Mouse (Mus musculus): ENCODE results near the gene Ciita. TPM values are rescaled to one million over a fixed set of nuclear protein-coding genes. Genes with fewer than 3 reads are reported as not detected.

The Ciita gene
- polyA plus RNA-seq, 1 experiment from 2014 or later: 0.35 TPM

GRCm38 (mm10) chr16:10460188-10460587 is 19.7 kb upstream of the Ciita start:
- no peak overlapping the region for H3K4me2 ChIP-seq (ENCODE audit: low read length)
- no peaks in the 10 kb centered on the region for H3K4me1 ChIP-seq (replicated peaks; ENCODE audit: control insufficient read depth, insufficient read depth, low read length)
- no peak overlapping the region for H3K9ac ChIP-seq (ENCODE audit: low read length)
- no peaks in the 10 kb centered on the region for H3K9me3 ChIP-seq (ENCODE audit: control insufficient read depth, low read length)
- WGBS: 75% methylated on average over 2 of the region's 2 CpGs
- no peaks in the 10 kb centered on the region for H3K27me3 ChIP-seq (replicated peaks; ENCODE audit: control insufficient read depth, insufficient read depth, low read length)
- H3K36me3 ChIP-seq (ENCODE audit: control insufficient read depth, insufficient read depth, low read length): no peaks in the 10 kb centered on the region
- H3K4me3 ChIP-seq (ENCODE audit: low read depth, low read length): no peak overlapping the region
- no peak for DNase-seq (ENCODE audit: low spot score)
- no peak for ATAC-seq (replicated peaks; ENCODE audit: low FRiP score, low TSS enrichment, low read depth)
- no peak overlapping the region for H3K27ac ChIP-seq (ENCODE audit: low read depth)

- no peak for DNase-seq (ENCODE audit: low spot score)
- Histone ChIP-seq H3K27me3 (replicated peaks; ENCODE audit: control insufficient read depth, insufficient read depth, low read length) (no peaks in the 10 kb centered on the region), H3K4me1 (replicated peaks; ENCODE audit: control insufficient read depth, insufficient read depth, low read length) (no peaks in the 10 kb centered on the region), H3K4me2 (ENCODE audit: low read length) (no peak overlapping the region), H3K9ac (ENCODE audit: low read length) (no peak overlapping the region), H3K4me3 (ENCODE audit: low read depth, low read length) (no peak overlapping the region), H3K27ac (ENCODE audit: low read depth) (no peak overlapping the region), H3K36me3 (ENCODE audit: control insufficient read depth, insufficient read depth, low read length) (no peaks in the 10 kb centered on the region), H3K9me3 (ENCODE audit: control insufficient read depth, low read length) (no peaks in the 10 kb centered on the region)
- WGBS: 87% methylated on average over 2 of the region's 2 CpGs
- ATAC-seq (replicated peaks; ENCODE audit: low FRiP score, low TSS enrichment, low read depth): no peak
Observed at GRCm38 (mm10) chr16:10461178-10461577, 18.7 kb upstream of the Ciita start.

DNA sequence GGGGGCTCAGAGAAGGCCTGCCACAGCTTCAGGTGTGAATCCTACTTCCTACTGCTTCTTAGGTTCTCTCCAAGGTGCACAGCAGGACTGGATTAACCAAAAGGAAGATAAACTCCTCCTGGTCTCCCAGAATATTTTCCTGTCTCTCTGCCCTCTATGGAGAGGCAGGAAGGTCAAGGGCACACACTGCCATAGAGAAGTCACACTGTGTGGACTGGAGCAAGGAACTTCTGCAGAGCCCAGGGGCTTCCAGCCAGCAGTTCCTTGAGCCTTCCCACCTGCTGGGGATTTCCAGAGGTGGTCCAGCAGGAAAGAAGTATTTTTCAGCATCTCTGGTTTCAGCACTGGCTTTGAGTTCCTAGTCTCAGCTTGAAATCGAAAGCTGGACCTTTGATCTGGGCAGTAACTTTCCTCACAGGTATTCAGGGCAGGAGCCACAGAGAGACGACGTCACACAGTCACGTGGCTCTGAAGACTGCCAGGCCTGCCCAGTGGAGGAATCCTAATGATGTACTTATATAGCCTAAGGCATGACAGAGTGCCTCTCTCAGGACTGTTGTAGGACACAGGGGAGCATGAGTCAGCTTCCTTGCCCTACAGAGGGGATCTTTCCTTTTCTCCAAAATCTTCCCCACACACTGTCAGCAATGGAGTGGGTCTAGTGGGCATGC is 14.7 kb upstream of the Ciita start:
- Histone ChIP-seq H3K27me3 (replicated peaks; ENCODE audit: control insufficient read depth, insufficient read depth, low read length) (no peaks in the 10 kb centered on the region), H3K27ac (ENCODE audit: low read depth) (no peak overlapping the region), H3K36me3 (ENCODE audit: control insufficient read depth, insufficient read depth, low read length) (no peaks in the 10 kb centered on the region), H3K9me3 (ENCODE audit: control insufficient read depth, low read length) (no peaks in the 10 kb centered on the region), H3K4me3 (ENCODE audit: low read depth, low read length) (no peak overlapping the region), H3K9ac (ENCODE audit: low read length) (no peak overlapping the region), H3K4me2 (ENCODE audit: low read length) (no peak overlapping the region), H3K4me1 (replicated peaks; ENCODE audit: control insufficient read depth, insufficient read depth, low read length) (no peaks in the 10 kb centered on the region)
- DNase-seq (ENCODE audit: low spot score): no peak
- WGBS: 23% methylated on average over 4 of the region's 4 CpGs
- ATAC-seq (replicated peaks; ENCODE audit: low FRiP score, low TSS enrichment, low read depth): 0 out of 2 replicates have a peak, but pooled peaks have one; percentile 53

GRCm38 (mm10) chr16:10467391-10468107 is 12.3 kb upstream of the Ciita start:
- no peaks in the 10 kb centered on the region for H3K9me3 ChIP-seq (ENCODE audit: control insufficient read depth, low read length)
- 35% methylated on average over 11 of the region's 11 CpGs for WGBS
- DNase-seq (ENCODE audit: low spot score) (no peak), ATAC-seq (replicated peaks; ENCODE audit: low FRiP score, low TSS enrichment, low read depth) (no peak)
- no peak overlapping the region for H3K4me2 ChIP-seq (ENCODE audit: low read length)
- no peak overlapping the region for H3K4me3 ChIP-seq (ENCODE audit: low read depth, low read length)
- H3K36me3 ChIP-seq (ENCODE audit: control insufficient read depth, insufficient read depth, low read length): no peaks in the 10 kb centered on the region
- H3K27ac ChIP-seq (ENCODE audit: low read depth): no peak overlapping the region
- H3K27me3 ChIP-seq (replicated peaks; ENCODE audit: control insufficient read depth, insufficient read depth, low read length): no peaks in the 10 kb centered on the region
- no peaks in the 10 kb centered on the region for H3K4me1 ChIP-seq (replicated peaks; ENCODE audit: control insufficient read depth, insufficient read depth, low read length)
- no peak overlapping the region for H3K9ac ChIP-seq (ENCODE audit: low read length)

- Histone ChIP-seq H3K9ac (ENCODE audit: low read length) (no peak overlapping the region), H3K36me3 (ENCODE audit: control insufficient read depth, insufficient read depth, low read length) (no peaks in the 10 kb centered on the region)
- WGBS: 71% methylated on average over 1 of the region's 1 CpGs
Observed at GRCm38 (mm10) chr16:10468201-10468600, 11.7 kb upstream of the Ciita start.

GRCm38 (mm10) chr16:10471950-10472349 is 7.9 kb upstream of the Ciita start:
- Histone ChIP-seq H3K36me3 (ENCODE audit: control insufficient read depth, insufficient read depth, low read length) (no peaks in the 10 kb centered on the region), H3K27ac (ENCODE audit: low read depth) (no peak overlapping the region), H3K4me1 (replicated peaks; ENCODE audit: control insufficient read depth, insufficient read depth, low read length) (no peaks in the 10 kb centered on the region), H3K9ac (ENCODE audit: low read length) (no peak overlapping the region), H3K27me3 (replicated peaks; ENCODE audit: control insufficient read depth, insufficient read depth, low read length) (no peaks in the 10 kb centered on the region), H3K4me2 (ENCODE audit: low read length) (no peak overlapping the region), H3K4me3 (ENCODE audit: low read depth, low read length) (no peak overlapping the region), H3K9me3 (ENCODE audit: control insufficient read depth, low read length) (no peaks in the 10 kb centered on the region)
- ATAC-seq (replicated peaks; ENCODE audit: low FRiP score, low TSS enrichment, low read depth) (no peak), DNase-seq (ENCODE audit: low spot score) (no peak)
- WGBS: 92% methylated on average over 3 of the region's 3 CpGs

More at GRCm38 (mm10) chr16:10468201-10468600, 11.7 kb upstream of the Ciita start:
- H3K9me3 ChIP-seq (ENCODE audit: control insufficient read depth, low read length): no peaks in the 10 kb centered on the region
- H3K27me3 ChIP-seq (replicated peaks; ENCODE audit: control insufficient read depth, insufficient read depth, low read length): no peaks in the 10 kb centered on the region
- H3K27ac ChIP-seq (ENCODE audit: low read depth): no peak overlapping the region
- ATAC-seq (replicated peaks; ENCODE audit: low FRiP score, low TSS enrichment, low read depth) (no peak), DNase-seq (ENCODE audit: low spot score) (no peak)
- H3K4me3 ChIP-seq (ENCODE audit: low read depth, low read length): no peak overlapping the region
- H3K4me2 ChIP-seq (ENCODE audit: low read length): no peak overlapping the region
- H3K4me1 ChIP-seq (replicated peaks; ENCODE audit: control insufficient read depth, insufficient read depth, low read length): no peaks in the 10 kb centered on the region

GRCm38 (mm10) chr16:10474956-10475355 is 4.9 kb upstream of the Ciita start:
- no peak overlapping the region for H3K4me2 ChIP-seq (ENCODE audit: low read length)
- no peak overlapping the region for H3K27ac ChIP-seq (ENCODE audit: low read depth)
- WGBS: 37% methylated on average over 3 of the region's 3 CpGs
- DNase-seq (ENCODE audit: low spot score) (no peak), ATAC-seq (replicated peaks; ENCODE audit: low FRiP score, low TSS enrichment, low read depth) (no peak)
- H3K4me1 ChIP-seq (replicated peaks; ENCODE audit: control insufficient read depth, insufficient read depth, low read length): no peaks in the 10 kb centered on the region
- H3K36me3 ChIP-seq (ENCODE audit: control insufficient read depth, insufficient read depth, low read length): no peaks in the 10 kb centered on the region
- no peak overlapping the region for H3K4me3 ChIP-seq (ENCODE audit: low read depth, low read length)
- H3K9me3 ChIP-seq (ENCODE audit: control insufficient read depth, low read length): no peaks in the 10 kb centered on the region
- H3K27me3 ChIP-seq (replicated peaks; ENCODE audit: control insufficient read depth, insufficient read depth, low read length): no peaks in the 10 kb centered on the region
- H3K9ac ChIP-seq (ENCODE audit: low read length): no peak overlapping the region

DNA sequence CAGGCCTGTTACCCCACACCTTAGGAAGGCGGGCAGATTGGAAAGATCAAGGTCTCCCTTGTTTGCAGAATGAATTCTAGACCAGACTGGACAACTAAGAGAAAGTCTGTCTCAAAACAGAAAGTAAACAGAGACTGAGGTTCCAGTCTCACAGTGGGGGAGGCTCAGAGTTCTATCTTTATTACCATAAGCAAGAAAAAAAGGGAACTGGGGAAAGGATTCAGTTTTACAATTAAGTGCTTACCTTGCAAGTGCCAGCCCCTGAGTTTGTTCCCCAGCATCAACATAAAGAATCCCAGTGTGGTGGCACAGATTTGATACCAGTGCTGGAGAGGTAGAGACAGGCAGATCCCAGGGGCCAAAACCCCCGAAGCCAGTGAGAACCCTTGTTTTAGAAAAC is 3.9 kb upstream of the Ciita start:
- DNase-seq (ENCODE audit: low spot score): no peak
- Histone ChIP-seq H3K4me1 (replicated peaks; ENCODE audit: control insufficient read depth, insufficient read depth, low read length) (no peaks in the 10 kb centered on the region), H3K27me3 (replicated peaks; ENCODE audit: control insufficient read depth, insufficient read depth, low read length) (no peaks in the 10 kb centered on the region), H3K27ac (ENCODE audit: low read depth) (no peak overlapping the region), H3K9me3 (ENCODE audit: control insufficient read depth, low read length) (no peaks in the 10 kb centered on the region), H3K9ac (ENCODE audit: low read length) (no peak overlapping the region), H3K4me3 (ENCODE audit: low read depth, low read length) (no peak overlapping the region), H3K36me3 (ENCODE audit: control insufficient read depth, insufficient read depth, low read length) (no peaks in the 10 kb centered on the region), H3K4me2 (ENCODE audit: low read length) (no peak overlapping the region)
- ATAC-seq (replicated peaks; ENCODE audit: low FRiP score, low TSS enrichment, low read depth): no peak
- 63% methylated on average over 2 of the region's 2 CpGs for WGBS

- Histone ChIP-seq H3K27me3 (replicated peaks; ENCODE audit: control insufficient read depth, insufficient read depth, low read length) (no peaks in the 10 kb centered on the region), H3K36me3 (ENCODE audit: control insufficient read depth, insufficient read depth, low read length) (no peaks in the 10 kb centered on the region), H3K4me1 (replicated peaks; ENCODE audit: control insufficient read depth, insufficient read depth, low read length) (no peaks in the 10 kb centered on the region), H3K4me2 (ENCODE audit: low read length) (no peak overlapping the region), H3K27ac (ENCODE audit: low read depth) (no peak overlapping the region), H3K4me3 (ENCODE audit: low read depth, low read length) (no peak overlapping the region), H3K9me3 (ENCODE audit: control insufficient read depth, low read length) (no peaks in the 10 kb centered on the region), H3K9ac (ENCODE audit: low read length) (no peak overlapping the region)
- 58% methylated on average over 4 of the region's 4 CpGs for WGBS
- DNase-seq (ENCODE audit: low spot score) (no peak), ATAC-seq (replicated peaks; ENCODE audit: low FRiP score, low TSS enrichment, low read depth) (no peak)
Observed at GRCm38 (mm10) chr16:10482343-10482742, 2.5 kb downstream of the Ciita start.

All from intestine, embryonic 14.5 days (tissue).